Mouse (Mus musculus): ENCODE measurements at regions not wholly inside any gene's neighbourhood (a gene's known extent, or its start where the extent isn't known, plus 50 kb on each side); places are given as distances from the start of the nearest gene placed in this dataset.

GRCm38 (mm10) chr5:28876199-28876598 lies 319.6 kb upstream of the Rnf32 start:
- TF ChIP-seq EP300 (IDR thresholded peaks at IDR 0.05; ENCODE audit: insufficient read depth, low read depth, low read length) = no peak
- no peak for TF ChIP-seq CTCF (IDR thresholded peaks at IDR 0.05; ENCODE audit: low read depth, low read length)

Measured in ES-Bruce4 (cell line).